Mouse (Mus musculus) MEL (cell line): ENCODE data around the gene Itgb1bp1. TPM values are rescaled to one million over a fixed set of nuclear protein-coding genes. Genes with fewer than 3 reads are reported as not detected.

ENCODE experiments used
- DNase-seq: peaks from one replicate; pipeline ENCODE4 v3.0.0; 2011; ENCODE audit warnings: low read depth, low spot score
- H3K27ac ChIP-seq: 2 replicates; pipeline ENCODE4 v1.5.1; 2012; ENCODE audit warnings: low read depth, mild to moderate bottlenecking, control low read depth, low read length, moderate library complexity; ENCODE audit not compliant: control insufficient read depth
- H3K27me3 ChIP-seq, 2 experiments: fragments of 150-350 bp in 1 of 2; sonication (generic) in 1 of 2; 2 replicates each; pipeline ENCODE4 v1.6.1; 2012; ENCODE audit warnings: low read length in 2 of 2, mild to moderate bottlenecking in 2 of 2, improper control_type of control experiment in 1 of 2, moderate library complexity in 1 of 2; ENCODE audit not compliant: insufficient read depth in 2 of 2, control insufficient read depth in 1 of 2
- H3K36me3 ChIP-seq, 2 experiments: 2 replicates each; pipeline ENCODE4 v1.6.1; 2012 to 2014; ENCODE audit warnings: low read length in 2 of 2, improper control_type of control experiment in 1 of 2, inconsistent platforms in 1 of 2, mild to moderate bottlenecking in 1 of 2; ENCODE audit not compliant: insufficient read depth in 2 of 2, control insufficient read depth in 1 of 2
- H3K4me1 ChIP-seq, 2 experiments: fragments of 150-350 bp in 1 of 2; sonication (generic) in 1 of 2; 2 replicates each; pipeline ENCODE4 v1.6.1; 2012; ENCODE audit warnings: low read length in 2 of 2, improper control_type of control experiment in 1 of 2, mild to moderate bottlenecking in 1 of 2; ENCODE audit not compliant: insufficient read depth in 2 of 2, control insufficient read depth in 1 of 2
- H3K4me3 ChIP-seq, 2 experiments: fragments of 150-350 bp in 1 of 2; sonication (generic) in 1 of 2; 2 replicates each; pipeline ENCODE4 v1.5.1; 2012; ENCODE audit warnings: low read depth in 2 of 2, low read length in 2 of 2, mild to moderate bottlenecking in 2 of 2, moderate library complexity in 2 of 2, control low read depth in 1 of 2, improper control_type of control experiment in 1 of 2; ENCODE audit not compliant: control insufficient read depth in 1 of 2, insufficient read depth in 1 of 2
- H3K79me2 ChIP-seq: 2 replicates; pipeline ENCODE4 v1.6.1; 2012; ENCODE audit warnings: mild to moderate bottlenecking, low read length, moderate library complexity; ENCODE audit not compliant: control insufficient read depth, poor library complexity, insufficient read depth
- H3K9ac ChIP-seq: 2 replicates; pipeline ENCODE4 v1.6.1; 2012; ENCODE audit warnings: low read depth, mild to moderate bottlenecking, control low read depth, low read length, moderate library complexity; ENCODE audit not compliant: control insufficient read depth, poor library complexity, severe bottlenecking
- H3K9me3 ChIP-seq: fragments of 150-350 bp; sonication (generic); replicated peaks from 2 replicates; pipeline ENCODE4 v1.6.1; 2012; ENCODE audit warnings: mild to moderate bottlenecking, low read length, improper control_type of control experiment, moderate library complexity; ENCODE audit not compliant: insufficient read depth
- BHLHE40 ChIP-seq: IDR thresholded peaks from 2 replicates; pipeline ENCODE4 v1.6.1; 2012; ENCODE audit warnings: low read depth, mild to moderate bottlenecking, inconsistent platforms, low read length, improper control_type of control experiment, borderline replicate concordance
- CHD1 ChIP-seq: IDR thresholded peaks from 2 replicates; pipeline ENCODE4 v1.6.1; 2012; ENCODE audit warnings: low read depth, mild to moderate bottlenecking, inconsistent platforms, low read length, improper control_type of control experiment
- CTCF ChIP-seq, 3 experiments: IDR thresholded peaks in 2 of 3; conservative IDR thresholded peaks in 1 of 3; 2 replicates each; pipeline ENCODE4 v1.5.1; 2011 to 2012; ENCODE audit warnings: low read length in 3 of 3, low read depth in 2 of 3, mild to moderate bottlenecking in 2 of 3, improper control_type of control experiment in 1 of 3, inconsistent platforms in 1 of 3, mixed read lengths in 1 of 3, moderate library complexity in 1 of 3; ENCODE audit not compliant: control insufficient read depth in 1 of 3, insufficient read depth in 1 of 3, poor library complexity in 1 of 3, severe bottlenecking in 1 of 3
- ELF1 ChIP-seq: IDR thresholded peaks from 2 replicates; pipeline ENCODE4 v1.6.1; 2014; ENCODE audit warnings: low read depth, mild to moderate bottlenecking, inconsistent platforms, low read length, improper control_type of control experiment, moderate library complexity
- EP300 ChIP-seq, 2 experiments: IDR thresholded peaks; 2 replicates each; pipeline ENCODE4 v1.6.1; 2011; ENCODE audit warnings: improper control_type of control experiment in 2 of 2, low read length in 2 of 2, low read depth in 1 of 2, mild to moderate bottlenecking in 1 of 2
- GABPA ChIP-seq: IDR thresholded peaks from 2 replicates; pipeline ENCODE4 v1.6.1; 2012; ENCODE audit warnings: low read depth, mild to moderate bottlenecking, inconsistent platforms, low read length, improper control_type of control experiment, moderate library complexity
- GATA1 ChIP-seq: IDR thresholded peaks from 2 replicates; pipeline ENCODE4 v1.6.1; 2011; ENCODE audit warnings: low read depth, low read length, improper control_type of control experiment
- HCFC1 ChIP-seq: IDR thresholded peaks from 2 replicates; pipeline ENCODE4 v1.6.1; 2012; ENCODE audit warnings: low read depth, mild to moderate bottlenecking, inconsistent platforms, low read length, improper control_type of control experiment, moderate library complexity
- JUND ChIP-seq: IDR thresholded peaks from 2 replicates; pipeline ENCODE4 v1.6.1; 2011; ENCODE audit warnings: low read depth, mild to moderate bottlenecking, improper control_type of control experiment, low read length
- MAFK ChIP-seq: IDR thresholded peaks from 2 replicates; pipeline ENCODE4 v1.6.1; 2011; ENCODE audit warnings: low read depth, mild to moderate bottlenecking, low read length, improper control_type of control experiment, borderline replicate concordance
- MAX ChIP-seq: IDR thresholded peaks from 2 replicates; pipeline ENCODE4 v1.6.1; 2011; ENCODE audit warnings: low read length, improper control_type of control experiment
- MAZ ChIP-seq: IDR thresholded peaks from 2 replicates; pipeline ENCODE4 v1.6.1; 2012; ENCODE audit warnings: low read depth, mild to moderate bottlenecking, inconsistent platforms, low read length, improper control_type of control experiment
- MYB ChIP-seq: IDR thresholded peaks from 2 replicates; pipeline ENCODE4 v1.6.1; 2011; ENCODE audit warnings: mild to moderate bottlenecking, low read depth, low read length, improper control_type of control experiment
- NELFE ChIP-seq: IDR thresholded peaks from 2 replicates; pipeline ENCODE4 v1.6.1; 2011; ENCODE audit warnings: low read depth, low read length, improper control_type of control experiment
- RCOR1 ChIP-seq: IDR thresholded peaks from 2 replicates; pipeline ENCODE4 v1.6.1; 2012; ENCODE audit warnings: low read depth, mild to moderate bottlenecking, inconsistent platforms, low read length, improper control_type of control experiment
- SIN3A ChIP-seq: IDR thresholded peaks from 2 replicates; pipeline ENCODE4 v1.6.1; 2012; ENCODE audit warnings: low read length, improper control_type of control experiment, inconsistent platforms
- SMC3 ChIP-seq: IDR thresholded peaks from 2 replicates; pipeline ENCODE4 v1.6.1; 2011; ENCODE audit warnings: low read depth, low read length, improper control_type of control experiment
- TAL1 ChIP-seq: IDR thresholded peaks from 2 replicates; pipeline ENCODE4 v1.6.1; 2012; ENCODE audit warnings: mild to moderate bottlenecking, inconsistent platforms, low read length, moderate library complexity, mixed read lengths
- TBP ChIP-seq: IDR thresholded peaks from 2 replicates; pipeline ENCODE4 v1.8.0; 2011; ENCODE audit warnings: low read depth, low read length, improper control_type of control experiment
- USF2 ChIP-seq, 2 experiments: IDR thresholded peaks; 2 replicates each; pipeline ENCODE4 v1.6.1; 2011 to 2012; ENCODE audit warnings: improper control_type of control experiment in 2 of 2, low read length in 2 of 2, borderline replicate concordance in 1 of 2, inconsistent platforms in 1 of 2, low read depth in 1 of 2, mild to moderate bottlenecking in 1 of 2; ENCODE audit not compliant: insufficient read depth in 1 of 2
- ZKSCAN1 ChIP-seq: IDR thresholded peaks from 2 replicates; pipeline ENCODE4 v1.6.1; 2012; ENCODE audit warnings: low read depth, mild to moderate bottlenecking, inconsistent platforms, low read length, improper control_type of control experiment, moderate library complexity
- ZMIZ1 ChIP-seq: IDR thresholded peaks from 2 replicates; pipeline ENCODE4 v1.6.1; 2012; ENCODE audit warnings: low read depth, mild to moderate bottlenecking, inconsistent platforms, low read length, improper control_type of control experiment, moderate library complexity
- ZNF384 ChIP-seq: IDR thresholded peaks from 2 replicates; pipeline ENCODE4 v1.6.1; 2012; ENCODE audit warnings: low read depth, mild to moderate bottlenecking, inconsistent platforms, low read length, improper control_type of control experiment
- polyA plus RNA-seq, 2 experiments: library from polyadenylated mRNA; stranded (reverse) in 1 of 2; unstranded in 1 of 2; fragments of >175 nt in 1 of 2; fragments of >200 nt in 1 of 2; gene quantifications; 2 replicates each; pipeline versions ENCODE4 v1.2.1 to v1.2.4; 2012; ENCODE audit warnings: low replicate concordance in 2 of 2, low read depth in 1 of 2; ENCODE audit not compliant: insufficient read length in 2 of 2, insufficient read depth in 1 of 2, missing spikeins in 1 of 2
- total RNA-seq: library from RNA; depleted of rRNA; stranded (reverse); fragments of 300-350 nt; gene quantifications from 2 replicates; pipeline ENCODE4 v1.2.3, GENCODE M21; 2012

Itgb1bp1 gene
- total and polyA plus RNA-seq, 3 experiments, result 22.0 to 41.3 TPM; not detected in 1

GRCm38 (mm10) chr12:21331711-21332110 lies 45.6 kb upstream of the Itgb1bp1 start:
- TF ChIP-seq MAX, result no peak
- no peak for TF ChIP-seq EP300 (IDR thresholded peaks at IDR 0.05; ENCODE audit: low read depth in 1 of 2, low read length in 2 of 2)
- TF ChIP-seq TAL1, result no peak
- TF ChIP-seq TBP, result no peak
- TF ChIP-seq USF2 (IDR thresholded peaks at IDR 0.05; ENCODE audit: borderline replicate concordance in 1 of 2, insufficient read depth in 1 of 2, low read depth in 1 of 2, low read length in 2 of 2), result no peak
- TF ChIP-seq HCFC1, result no peak
- TF ChIP-seq NELFE, result no peak
- Histone ChIP-seq H3K4me1 (no peaks in the 10 kb centered on the region), H3K27me3 (no peaks in the 10 kb centered on the region), H3K27ac (no peak overlapping the region), H3K9ac (no peak overlapping the region), H3K4me3 (no peak overlapping the region), H3K9me3 (no peaks in the 10 kb centered on the region), H3K36me3 (no peaks in the 10 kb centered on the region; a peak in 1 of 4 replicates), H3K79me2 (no peaks in the 10 kb centered on the region)
- no peak for DNase-seq

DNA sequence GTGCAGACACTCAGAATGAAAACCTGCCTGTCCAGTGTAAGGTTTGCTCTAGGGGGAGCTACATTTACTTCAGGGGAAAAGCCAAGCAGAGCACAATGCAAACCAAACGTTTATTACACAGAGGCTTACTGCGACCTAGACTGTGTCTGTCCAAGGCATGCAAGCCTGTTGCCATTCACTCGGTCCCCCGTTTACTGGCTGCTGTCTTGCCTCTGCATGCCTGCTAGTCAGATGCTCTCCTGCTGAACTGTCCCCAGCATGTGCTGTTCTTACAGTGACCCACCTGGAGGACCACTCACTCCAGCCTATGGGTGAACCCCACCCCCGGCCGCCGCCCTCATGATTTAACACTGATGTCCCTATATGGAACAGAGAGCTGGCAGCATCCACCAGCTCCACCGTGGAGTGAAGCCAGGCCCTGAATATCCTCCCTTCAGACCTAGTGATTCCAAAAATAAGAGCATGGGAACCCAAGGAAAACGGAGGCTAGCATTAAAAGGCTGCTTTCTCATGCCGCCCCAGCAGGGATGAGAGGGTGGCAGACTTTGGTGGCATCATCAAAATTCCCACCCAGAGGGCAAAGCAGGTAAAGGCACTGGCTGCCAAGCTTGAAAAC lies 45.0 kb upstream of the Itgb1bp1 start:
- no peak for TF ChIP-seq MAZ
- no peak for DNase-seq
- Histone ChIP-seq H3K9ac (no peak overlapping the region), H3K4me1 (no peaks in the 10 kb centered on the region), H3K27ac (no peak overlapping the region), H3K27me3 (no peaks in the 10 kb centered on the region), H3K9me3 (no peaks in the 10 kb centered on the region), H3K4me3 (no peak overlapping the region), H3K36me3 (no peaks in the 10 kb centered on the region; a peak in 1 of 4 replicates), H3K79me2 (no peaks in the 10 kb centered on the region)

- Histone ChIP-seq H3K4me3 (no peak overlapping the region), H3K27me3 (no peaks in the 10 kb centered on the region), H3K27ac (no peak overlapping the region)
- no peak for TF ChIP-seq NELFE
- TF ChIP-seq MYB, result no peak
- no peak for TF ChIP-seq CTCF (IDR thresholded peaks at IDR 0.05 in 2 of 3, conservative IDR thresholded peaks at IDR 0.05 in 1 of 3; ENCODE audit: control insufficient read depth in 1 of 3, insufficient read depth in 1 of 3, low read depth in 2 of 3, low read length in 3 of 3, poor library complexity in 1 of 3, severe bottlenecking in 1 of 3)
- no peak for TF ChIP-seq ZNF384
- TF ChIP-seq GATA1, result no peak
- TF ChIP-seq MAZ, result no peak
- no peak for TF ChIP-seq ELF1
- TF ChIP-seq SIN3A, result no peak
- no peak for TF ChIP-seq GABPA
- no peak for TF ChIP-seq SMC3
- TF ChIP-seq ZMIZ1, result no peak
- TF ChIP-seq MAX, result no peak
- no peak for TF ChIP-seq MAFK
- TF ChIP-seq CHD1, result no peak
- no peak for TF ChIP-seq USF2 (IDR thresholded peaks at IDR 0.05; ENCODE audit: borderline replicate concordance in 1 of 2, insufficient read depth in 1 of 2, low read depth in 1 of 2, low read length in 2 of 2)
- TF ChIP-seq ZKSCAN1, result no peak
- TF ChIP-seq BHLHE40, result no peak
- no peak for TF ChIP-seq JUND
- TF ChIP-seq RCOR1, result no peak
- TF ChIP-seq, all 39 proteins: peak for 0
- H3K79me2 ChIP-seq, result no peaks in the 10 kb centered on the region
- DNase-seq, result no peak
- no peaks in the 10 kb centered on the region for H3K9me3 ChIP-seq
- H3K9ac ChIP-seq, result no peak overlapping the region
- no peaks in the 10 kb centered on the region for H3K4me1 ChIP-seq
- no peaks in the 10 kb centered on the region; a peak in 1 of 4 replicates for H3K36me3 ChIP-seq
These were observed 43.7 kb upstream of the Itgb1bp1 start for GRCm38 (mm10) chr12:21329661-21330400.
